Mouse (Mus musculus) liver, postnatal 0 days (tissue): ENCODE data around the gene Kif7. TPM values are rescaled to one million over a fixed set of nuclear protein-coding genes. Genes with fewer than 3 reads are reported as not detected.
A peak's percentile ranks its signal among the peaks of the same experiment; 100 is the strongest.

Experiments
- ATAC-seq: fragments of 200-750 bp; cut with Nextera tagmentation; 2 replicates; pipeline ENCODE4 v1.8.0; 2017; ENCODE audit warnings: mild to moderate bottlenecking, moderate library complexity
- DNase-seq: peaks from one replicate; pipeline ENCODE4 v3.0.0-alpha.2; 2016
- H3K27ac ChIP-seq: fragments of 300-500 bp; sonication (generic); 2 replicates; pipeline ENCODE4 v1.5.1; 2014; ENCODE audit warnings: antibody characterized with exemption, moderate library complexity, mild to moderate bottlenecking, low read depth
- H3K27me3 ChIP-seq: fragments of 300-500 bp; sonication (generic); 2 replicates; pipeline ENCODE4 v1.6.1; 2014; ENCODE audit warnings: low read length, control low read depth, mixed read lengths; ENCODE audit not compliant: insufficient read depth
- H3K36me3 ChIP-seq: fragments of 300-500 bp; sonication (generic); replicated peaks from 2 replicates; pipeline ENCODE4 v1.6.1; 2014; ENCODE audit warnings: mild to moderate bottlenecking, control low read depth, low read length, moderate library complexity, mixed read lengths; ENCODE audit not compliant: insufficient read depth
- H3K4me1 ChIP-seq: fragments of 300-500 bp; sonication (generic); 2 replicates; pipeline ENCODE4 v1.6.1; 2014; ENCODE audit warnings: antibody characterized with exemption, mild to moderate bottlenecking, control low read depth; ENCODE audit not compliant: insufficient read depth
- H3K4me2 ChIP-seq: fragments of 300-500 bp; sonication (generic); 2 replicates; pipeline ENCODE4 v1.6.1; 2014; ENCODE audit warnings: low read depth, mild to moderate bottlenecking, low read length, moderate library complexity, mixed read lengths
- H3K4me3 ChIP-seq: fragments of 300-500 bp; sonication (generic); 2 replicates; pipeline ENCODE4 v1.5.1; 2014; ENCODE audit warnings: low read depth, low read length
- H3K9ac ChIP-seq: fragments of 300-500 bp; sonication (generic); replicated peaks from 2 replicates; pipeline ENCODE4 v1.6.1; 2014; ENCODE audit warnings: mild to moderate bottlenecking, moderate library complexity
- H3K9me3 ChIP-seq: fragments of 300-500 bp; sonication (generic); 2 replicates; pipeline ENCODE4 v1.6.1; 2016; ENCODE audit warnings: mild to moderate bottlenecking, control low read depth, low read length, mixed read lengths
- CTCF ChIP-seq: sonication (generic); IDR thresholded peaks from 2 replicates; pipeline ENCODE4 v1.5.1; 2016; ENCODE audit warnings: antibody characterized with exemption, low read depth
- EP300 ChIP-seq: IDR thresholded peaks from 2 replicates; pipeline ENCODE4 v1.6.1; 2016; ENCODE audit warnings: antibody characterized with exemption, low read depth, mild to moderate bottlenecking
- WGBS: fragments of 180-500 bp; shearing (Covaris S2); extraction: QIAGEN DNeasy Blood & Tissue Kit; methylation state at CpG from one replicate; pipeline ENCODE4 v1.1.7; 2014; ENCODE audit not compliant: insufficient replicate concordance; 5-methylcytosine and 5-hydroxymethylcytosine counted together
- polyA plus RNA-seq: library from polyadenylated mRNA; unstranded; fragments of >200 nt; fragmentation: Nextera tagmentation; extraction: Ambion mirVana; gene quantifications from 2 replicates; pipeline ENCODE4 v1.2.1, GENCODE M21; 2015

Kif7 gene
- polyA plus RNA-seq, 1 experiment from 2014 or later: 0.15 TPM

- no peak overlapping the region for H3K4me2 ChIP-seq
- H3K27ac ChIP-seq: no peak overlapping the region
- TF ChIP-seq EP300 (no peak), CTCF (no peak)
- 94% methylated on average over 4 of the region's 4 CpGs for WGBS
- no peak overlapping the region for H3K9ac ChIP-seq
- no peaks in the 10 kb centered on the region for H3K9me3 ChIP-seq
- no peak for ATAC-seq
- H3K4me1 ChIP-seq: no peaks in the 10 kb centered on the region
- no peaks in the 10 kb centered on the region for H3K27me3 ChIP-seq
- peaks cover 69% of the 10 kb centered on the region for H3K36me3 ChIP-seq
- no peak for DNase-seq
- no peak overlapping the region for H3K4me3 ChIP-seq
These were observed 44.5 kb downstream of the Kif7 start for GRCm38 (mm10) chr7:79670900-79671604.

- TF ChIP-seq CTCF (peak; percentile 24), EP300 (no peak)
- no peak overlapping the region for H3K27ac ChIP-seq
- peaks cover 10% of the 10 kb centered on the region; the same call in 1 of the 2 replicates for H3K4me1 ChIP-seq
- H3K9me3 ChIP-seq: no peaks in the 10 kb centered on the region
- H3K4me2 ChIP-seq: no peak overlapping the region
- no peak overlapping the region for H3K4me3 ChIP-seq
- no peak overlapping the region for H3K9ac ChIP-seq
- peaks cover 45% of the 10 kb centered on the region for H3K36me3 ChIP-seq
- DNase-seq (no peak), ATAC-seq (no peak)
- H3K27me3 ChIP-seq: no peaks in the 10 kb centered on the region
These were observed 48.8 kb downstream of the Kif7 start for GRCm38 (mm10) chr7:79666690-79667089.

DNA sequence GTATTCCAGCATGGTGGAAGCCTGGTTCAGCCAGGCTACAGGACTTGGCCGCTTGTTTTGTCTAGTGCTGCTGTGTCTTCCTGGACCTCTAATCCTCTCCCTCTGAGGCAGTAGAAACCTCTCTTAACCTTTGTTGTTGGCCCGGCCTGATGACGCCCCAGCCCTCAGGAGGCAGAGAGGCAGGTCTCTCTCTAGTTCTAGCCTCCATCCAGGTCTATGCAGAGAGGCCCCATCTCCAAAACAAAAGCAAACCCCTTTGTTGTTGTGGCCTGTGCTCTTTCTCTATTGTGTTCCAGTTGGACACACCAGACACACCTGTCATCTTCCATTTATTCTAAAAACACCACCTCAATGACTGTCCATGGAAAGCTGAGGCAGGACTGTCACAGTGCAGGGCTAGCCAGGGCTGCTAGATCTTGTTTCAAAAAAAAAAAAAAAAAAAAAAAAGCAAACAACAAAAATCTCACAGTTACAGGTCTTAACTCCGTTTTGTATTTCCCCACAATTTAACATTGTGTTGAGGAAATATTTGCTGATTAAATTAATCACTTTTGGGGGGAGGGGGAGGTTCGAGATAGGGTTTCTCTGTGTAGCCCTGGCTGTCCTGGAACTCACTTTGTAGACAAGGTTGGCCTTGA, 54.1 kb downstream of the Kif7 start:
- Histone ChIP-seq H3K4me2 (peak overlapping the region; percentile 99), H3K9me3 (no peaks in the 10 kb centered on the region), H3K9ac (peak overlapping the region; percentile 93), H3K36me3 (peaks cover 7% of the 10 kb centered on the region), H3K27me3 (no peaks in the 10 kb centered on the region), H3K4me3 (peak overlapping the region; percentile 100), H3K27ac (no peak overlapping the region), H3K4me1 (peaks cover 22% of the 10 kb centered on the region; the same call in 1 of the 2 replicates)
- 6% methylated on average over 5 of the region's 5 CpGs for WGBS
- ATAC-seq: no peak
- DNase-seq: peak; percentile 15
- TF ChIP-seq CTCF (no peak), EP300 (no peak)

GRCm38 (mm10) chr7:79660291-79661150, 55.0 kb downstream of the Kif7 start:
- ATAC-seq (peak; percentile 35), DNase-seq (no peak)
- Histone ChIP-seq H3K27me3 (no peaks in the 10 kb centered on the region), H3K9me3 (no peaks in the 10 kb centered on the region), H3K9ac (peak overlapping the region; percentile 93), H3K36me3 (peaks cover 1% of the 10 kb centered on the region), H3K4me1 (peaks cover 22% of the 10 kb centered on the region; the same call in 1 of the 2 replicates), H3K4me2 (peak overlapping the region; percentile 99), H3K4me3 (peak overlapping the region; percentile 100), H3K27ac (peak overlapping the region; percentile 51; the same call in 1 of the 2 replicates)
- 1% methylated on average over 72 of the region's 73 CpGs for WGBS
- TF ChIP-seq EP300 (no peak), CTCF (no peak)

GRCm38 (mm10) chr7:79659578-79660290, 55.8 kb downstream of the Kif7 start, which contains the start of gene Ticrr:
TSS of gene Ticrr (plus strand) at chr7:79660196.
- Histone ChIP-seq H3K9ac (peak within 1 kb of the TSS; percentile 93), H3K27ac (peak within 1 kb of the TSS; percentile 51; the same call in 1 of the 2 replicates), H3K4me1 (peaks cover 22% of the 10 kb centered on the region; the same call in 1 of the 2 replicates), H3K9me3 (no peaks in the 10 kb centered on the region), H3K27me3 (no peaks in the 10 kb centered on the region), H3K4me2 (peak within 1 kb of the TSS; percentile 99), H3K36me3 (no peaks in the 10 kb centered on the region), H3K4me3 (peak within 1 kb of the TSS; percentile 100)
- peak; percentile 48; the same call in 1 of the 2 replicates for TF ChIP-seq EP300
- TF ChIP-seq CTCF: no peak
- DNase-seq: peak; percentile 99
- WGBS: under 1% methylated on average over 39 of the region's 39 CpGs
- ATAC-seq: peak; percentile 100
